Mouse (Mus musculus) naive thymus-derived CD4-positive, alpha-beta T cell, adult 5 months (primary cell): ENCODE measurements around the gene Csnk1g2. TPM values are rescaled to one million over a fixed set of nuclear protein-coding genes. Genes with fewer than 3 reads are reported as not detected.

Source experiments
- polyA plus RNA-seq: library from polyadenylated mRNA; unstranded; fragments of 100-300 nt; shearing (Covaris generic); gene quantifications from one replicate; pipeline ENCODE4 v1.2.1, GENCODE M21; 2017

The Csnk1g2 gene
- polyA plus RNA-seq = 353 TPM

DNA sequence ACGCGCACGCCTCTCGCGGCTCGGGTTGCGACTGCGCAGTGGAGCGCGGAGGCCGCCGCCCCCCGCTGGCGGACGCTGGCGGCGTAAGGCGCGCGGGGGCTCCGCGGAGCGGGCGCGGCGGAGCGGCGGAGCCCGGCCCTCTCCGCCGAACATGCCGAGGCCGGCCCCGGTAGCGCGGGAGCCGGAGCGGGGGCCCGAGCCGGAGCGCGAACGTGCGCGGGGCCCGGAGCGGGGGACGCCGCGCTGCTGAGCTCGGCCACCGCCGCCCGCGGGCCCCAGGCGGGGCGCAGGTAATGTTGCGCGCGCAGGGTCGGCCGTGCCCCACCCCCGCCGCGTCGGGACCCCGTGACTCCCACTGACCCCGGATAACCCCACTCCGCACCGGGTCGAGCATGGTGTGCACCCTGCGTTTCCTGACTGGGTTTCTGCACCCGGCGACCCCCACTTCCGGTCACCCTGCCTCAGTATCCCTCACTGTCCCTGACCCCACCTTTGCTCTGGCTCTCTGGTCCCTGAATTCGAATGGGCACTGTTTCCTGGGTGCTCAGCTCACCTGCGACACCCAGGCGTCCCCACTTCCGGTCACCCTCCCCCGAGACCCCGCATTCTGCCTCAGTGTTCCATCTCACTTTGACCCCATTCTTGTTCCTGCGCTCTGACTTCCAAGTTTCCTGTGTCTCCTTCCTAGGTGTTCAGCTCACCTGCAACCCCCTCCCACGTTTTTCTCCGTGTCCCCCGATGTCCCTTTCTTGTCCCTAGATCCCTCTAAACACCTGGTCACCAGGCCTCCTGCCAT is at the start of gene Csnk1g2:
Gene Csnk1g2, plus strand, starts transcription at position 178 of the 796 bp plus-strand sequence.

DNA sequence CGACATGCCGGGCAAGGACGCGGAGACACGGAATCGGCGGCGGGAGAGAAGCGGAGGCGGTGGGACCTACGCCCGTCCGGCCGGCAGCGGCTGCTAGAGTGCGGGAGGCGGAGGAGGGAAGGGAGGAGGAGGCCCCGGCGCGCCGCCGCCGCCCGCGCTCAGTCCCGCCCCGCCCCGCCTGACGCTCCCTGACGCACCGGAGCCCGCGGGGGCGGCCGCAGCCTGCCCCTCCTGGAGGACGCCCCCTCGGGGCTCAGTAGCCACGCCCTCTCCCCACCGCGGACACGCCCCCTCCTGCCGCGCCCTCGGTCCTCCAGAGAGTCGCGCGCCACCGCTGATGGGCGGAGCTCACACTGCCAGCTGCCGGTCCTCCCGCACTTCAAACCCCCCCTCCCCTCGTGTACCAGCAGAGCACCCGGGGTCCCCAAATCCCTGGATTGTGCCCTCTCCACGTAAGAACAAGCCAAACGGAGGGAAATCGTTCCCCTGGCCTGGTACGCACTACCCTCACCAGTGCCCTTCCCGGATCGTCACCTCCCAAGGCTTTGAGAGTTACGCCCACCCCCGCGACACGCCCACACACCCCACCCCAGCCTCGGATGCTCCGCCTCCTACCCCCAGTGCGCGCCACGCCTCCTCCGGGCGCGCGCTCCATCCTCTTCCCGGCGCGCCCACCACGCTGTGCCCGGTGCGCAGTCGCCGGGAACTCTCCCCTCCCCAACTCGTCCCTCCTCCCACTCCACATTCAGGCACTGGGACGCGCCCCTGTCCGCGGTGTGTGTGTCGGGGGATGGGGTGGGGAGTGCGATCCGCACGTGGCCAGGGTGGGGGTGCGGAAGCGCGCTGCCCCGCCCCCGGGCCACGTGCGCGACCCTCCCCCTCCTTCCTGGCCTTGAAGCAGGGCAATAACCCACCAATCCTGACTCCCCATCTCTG is 45.2 kb upstream of the Csnk1g2 start, which contains the start of gene Klf16:
Gene Klf16, minus strand, starts transcription at position 127 of the 936 bp plus-strand sequence.

DNA sequence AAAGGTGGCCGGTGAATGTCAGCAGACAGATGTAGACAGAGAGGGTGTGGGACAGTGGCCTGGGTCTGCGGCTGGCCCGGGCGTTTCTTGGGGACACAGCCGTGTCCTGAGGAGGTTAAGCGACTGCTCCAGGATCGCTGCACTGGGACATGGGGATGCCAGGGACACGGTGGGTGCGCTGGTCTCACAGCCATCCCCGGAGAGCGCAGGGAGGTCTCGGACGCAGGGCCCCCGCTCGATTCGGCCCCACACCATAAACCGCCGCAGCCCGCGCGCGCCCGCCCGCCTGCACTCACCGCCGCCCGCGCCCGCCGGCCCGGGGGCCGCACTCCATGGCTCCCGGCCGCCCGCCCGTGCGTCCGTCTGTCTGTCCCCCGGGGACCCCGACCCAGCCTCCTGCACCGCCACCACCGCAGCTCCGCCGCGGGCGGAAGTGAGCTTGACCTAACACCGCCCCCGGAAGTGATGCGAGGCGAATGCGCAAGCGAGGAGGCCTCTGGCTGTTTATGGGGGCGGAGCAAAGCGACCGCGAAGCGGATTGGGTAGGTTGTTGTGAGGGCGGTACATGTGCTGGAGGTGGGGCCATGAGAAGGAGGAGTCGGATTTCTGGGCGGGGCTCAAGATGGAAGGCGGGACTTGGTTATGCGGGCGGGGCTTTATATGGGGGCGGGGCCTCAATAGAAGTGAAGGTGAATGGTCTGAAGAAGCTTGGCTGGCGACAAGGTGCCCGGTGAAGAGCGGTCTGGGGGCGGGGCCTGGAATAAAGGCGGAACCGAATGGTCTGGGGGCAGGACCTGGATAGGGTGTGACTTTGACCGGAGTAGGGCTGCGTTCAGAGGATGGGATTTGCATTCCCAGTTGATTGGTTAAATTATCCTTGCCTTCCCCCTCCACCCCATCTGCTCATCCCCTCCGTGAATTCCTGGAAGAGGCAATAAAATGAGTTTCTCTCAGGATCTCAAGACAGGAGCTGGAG is 32.5 kb upstream of the Csnk1g2 start, which contains the start of gene Abhd17a:
Gene Abhd17a, minus strand, starts transcription at position 463 of the 976 bp plus-strand sequence.

DNA sequence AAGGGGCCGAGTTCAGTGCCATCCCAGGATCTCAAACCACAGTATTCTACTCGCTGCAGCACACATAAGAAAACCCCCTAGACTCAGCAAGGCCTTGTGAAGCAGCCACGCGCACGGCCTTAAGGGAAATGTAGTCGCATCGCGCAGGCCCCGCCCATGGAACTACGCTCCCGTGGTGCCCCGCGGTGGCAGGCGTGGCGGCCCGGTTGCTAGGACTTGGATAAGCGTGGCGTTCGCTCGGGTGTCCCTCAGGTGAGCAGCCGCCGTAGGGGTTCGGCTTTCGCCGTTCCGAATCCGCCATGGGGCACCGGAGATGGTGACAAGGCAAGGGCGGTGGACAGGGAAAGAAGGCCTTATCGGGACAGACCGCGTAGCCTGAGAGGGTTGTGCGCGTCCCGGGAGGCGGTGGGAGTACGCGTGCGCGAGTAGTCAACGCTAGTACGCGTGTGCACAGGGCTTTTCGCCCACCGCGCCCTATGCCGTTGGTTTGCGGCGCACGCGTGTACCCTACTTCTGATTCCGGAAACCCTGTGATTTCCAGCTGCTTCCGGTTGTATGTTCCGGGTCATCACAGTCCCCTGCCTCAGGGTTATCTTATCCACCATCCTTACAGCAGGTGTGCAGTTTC is 19.8 kb upstream of the Csnk1g2 start, which contains the start of the genes Scamp4 and Adat3:
Gene Scamp4, plus strand, starts transcription at position 175 of the 628 bp plus-strand sequence.
Gene Adat3, plus strand, starts transcription at position 183 of the 628 bp plus-strand sequence.

DNA sequence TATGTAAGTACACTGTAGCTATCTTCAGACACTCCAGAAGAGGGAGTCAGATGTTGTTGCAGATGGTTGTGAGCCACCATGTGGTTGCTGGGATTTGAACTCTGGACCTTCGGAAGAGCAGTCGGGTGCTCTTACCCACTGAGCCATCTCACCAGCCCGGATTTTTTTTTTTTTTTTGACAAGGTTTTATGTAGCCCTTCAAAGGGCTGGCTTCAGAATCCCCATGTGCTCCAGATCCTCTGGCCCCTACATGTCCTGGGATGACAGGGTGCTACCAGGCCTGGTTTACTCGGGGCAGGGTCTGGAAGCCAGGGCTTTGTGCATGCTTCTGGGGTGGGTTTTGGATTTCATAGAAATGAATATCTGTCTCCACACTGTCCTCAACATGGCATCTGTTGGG is 16.9 kb upstream of the Csnk1g2 start, which contains the start of gene Gm49322:
Gene Gm49322, plus strand, starts transcription at position 301 of the 400 bp plus-strand sequence.

DNA sequence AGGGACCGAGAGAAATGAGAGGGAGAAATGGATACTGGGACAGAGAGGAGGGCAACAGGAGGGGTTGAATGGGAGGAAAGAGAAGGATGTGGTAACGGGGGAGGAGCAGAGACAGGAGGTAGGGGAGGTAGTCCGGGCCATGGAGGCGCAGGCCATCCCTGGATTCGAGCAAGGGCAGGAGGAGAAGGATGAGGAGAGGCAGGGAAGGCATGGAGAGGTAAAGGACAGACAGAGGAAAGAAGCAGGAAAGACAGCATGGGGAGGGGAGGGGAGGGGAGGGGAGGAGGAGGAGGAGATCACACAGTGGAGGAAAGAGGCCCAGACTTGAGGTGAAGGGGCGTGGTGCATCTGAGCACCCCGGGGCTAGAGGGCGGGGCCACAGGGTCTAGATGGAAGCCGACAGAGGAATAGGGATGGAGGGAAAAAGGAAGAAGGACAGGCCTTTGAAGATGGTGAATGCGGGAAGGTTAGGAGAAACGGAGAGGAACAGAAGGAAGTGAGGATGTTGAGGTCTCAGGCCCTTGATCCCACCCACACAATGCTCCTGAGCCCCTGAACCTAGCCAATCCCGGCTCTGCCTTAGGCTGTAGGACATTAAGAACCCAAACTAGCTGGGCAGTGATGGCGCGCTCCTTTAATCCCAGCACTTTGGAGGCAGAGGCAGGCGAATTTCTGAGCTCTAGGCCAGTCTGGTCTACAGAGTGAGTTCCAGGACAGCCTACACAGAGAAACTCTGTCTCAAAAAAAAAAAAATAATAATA is 34.4 kb downstream of the Csnk1g2 start, which contains the start of gene Btbd2:
Gene Btbd2, minus strand, starts transcription at position 209 of the 761 bp plus-strand sequence.

DNA sequence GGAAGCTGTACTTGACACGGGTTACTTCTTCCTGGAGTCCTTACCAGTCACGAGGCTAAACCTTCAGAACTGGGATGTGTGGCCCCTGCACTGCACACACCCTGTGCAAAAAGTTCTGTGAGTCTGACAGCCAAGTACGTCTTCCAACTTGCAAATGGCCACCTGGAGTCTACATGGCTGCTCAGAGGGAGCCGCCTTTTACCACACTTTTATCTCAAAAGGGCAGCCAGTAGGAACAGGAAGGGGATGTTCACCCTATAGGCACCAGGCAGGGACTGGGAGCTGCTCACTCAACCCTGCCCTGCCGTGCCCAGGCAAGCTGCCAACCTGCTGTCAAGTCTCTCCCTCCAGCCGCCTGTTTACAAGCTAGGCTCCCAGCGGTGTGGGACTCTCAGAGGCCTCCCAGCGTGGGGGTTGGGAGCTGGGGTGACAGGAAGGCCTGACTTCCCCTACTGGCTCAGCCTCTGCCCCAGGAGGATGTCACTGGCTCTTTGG is 55.4 kb downstream of the Csnk1g2 start, which contains the start of gene Mknk2:
Gene Mknk2, minus strand, starts transcription at position 171 of the 495 bp plus-strand sequence.

Other genes starting within 250 kb of the Csnk1g2 start
- gene Mex3d, start 235.2 kb upstream of the Csnk1g2 start, polyA plus RNA-seq = 10.9 TPM
- gene Mbd3, start 223.3 kb upstream of the Csnk1g2 start, polyA plus RNA-seq = 124 TPM
- gene Uqcr11, start 216.0 kb upstream of the Csnk1g2 start, polyA plus RNA-seq = 65.7 TPM
- 94.0 TPM for gene Tcf3, start 189.2 kb upstream of the Csnk1g2 start, polyA plus RNA-seq
- gene Onecut3, start 128.0 kb upstream of the Csnk1g2 start, polyA plus RNA-seq = not detected
- gene Atp8b3, start 83.7 kb upstream of the Csnk1g2 start, polyA plus RNA-seq = not detected
- gene Rexo1, start 61.3 kb upstream of the Csnk1g2 start, polyA plus RNA-seq = 83.0 TPM
- 17.2 TPM for gene Klf16, start 45.5 kb upstream of the Csnk1g2 start, polyA plus RNA-seq
- 93.3 TPM for gene Abhd17a, start 32.5 kb upstream of the Csnk1g2 start, polyA plus RNA-seq
- gene Scamp4, start 20.0 kb upstream of the Csnk1g2 start, polyA plus RNA-seq = 102 TPM
- gene Adat3, start 20.0 kb upstream of the Csnk1g2 start, polyA plus RNA-seq = 6.9 TPM
- 8.5 TPM for gene Gm49322, start 16.8 kb upstream of the Csnk1g2 start, polyA plus RNA-seq
- 22.0 TPM for gene Btbd2, start 34.2 kb downstream of the Csnk1g2 start, polyA plus RNA-seq
- gene Mknk2, start 55.3 kb downstream of the Csnk1g2 start, polyA plus RNA-seq = 190 TPM
- gene Mob3a, start 79.1 kb downstream of the Csnk1g2 start, polyA plus RNA-seq = 103 TPM
- 67.9 TPM for gene Izumo4, start 79.3 kb downstream of the Csnk1g2 start, polyA plus RNA-seq
- 79.7 TPM for gene Ap3d1, start 119.4 kb downstream of the Csnk1g2 start, polyA plus RNA-seq
- 39.6 TPM for gene Dot1l, start 132.4 kb downstream of the Csnk1g2 start, polyA plus RNA-seq
- 65.0 TPM for gene Sf3a2, start 175.4 kb downstream of the Csnk1g2 start, polyA plus RNA-seq
- 196 TPM for gene Plekhj1, start 175.8 kb downstream of the Csnk1g2 start, polyA plus RNA-seq
- gene Amh, start 182.4 kb downstream of the Csnk1g2 start, polyA plus RNA-seq = not detected
- not detected for gene Jsrp1, start 190.7 kb downstream of the Csnk1g2 start, polyA plus RNA-seq
- gene Oaz1, start 203.8 kb downstream of the Csnk1g2 start, polyA plus RNA-seq = 2,215 TPM
- gene Lingo3, start 221.2 kb downstream of the Csnk1g2 start, polyA plus RNA-seq = not detected
- gene Lsm7, start 232.4 kb downstream of the Csnk1g2 start, polyA plus RNA-seq = 91.1 TPM
- 19.0 TPM for gene Sppl2b, start 232.4 kb downstream of the Csnk1g2 start, polyA plus RNA-seq
- gene Tmprss9, start 249.0 kb downstream of the Csnk1g2 start, polyA plus RNA-seq = not detected